Mouse (Mus musculus): Measurements from ENCODE around the gene Camk1. TPM values are rescaled to one million over a fixed set of nuclear protein-coding genes. Genes with fewer than 3 reads are reported as not detected.

The Camk1 gene
- total and polyA plus RNA-seq, 3 experiments: 0.20 to 5.3 (median 1.4) TPM

DNA sequence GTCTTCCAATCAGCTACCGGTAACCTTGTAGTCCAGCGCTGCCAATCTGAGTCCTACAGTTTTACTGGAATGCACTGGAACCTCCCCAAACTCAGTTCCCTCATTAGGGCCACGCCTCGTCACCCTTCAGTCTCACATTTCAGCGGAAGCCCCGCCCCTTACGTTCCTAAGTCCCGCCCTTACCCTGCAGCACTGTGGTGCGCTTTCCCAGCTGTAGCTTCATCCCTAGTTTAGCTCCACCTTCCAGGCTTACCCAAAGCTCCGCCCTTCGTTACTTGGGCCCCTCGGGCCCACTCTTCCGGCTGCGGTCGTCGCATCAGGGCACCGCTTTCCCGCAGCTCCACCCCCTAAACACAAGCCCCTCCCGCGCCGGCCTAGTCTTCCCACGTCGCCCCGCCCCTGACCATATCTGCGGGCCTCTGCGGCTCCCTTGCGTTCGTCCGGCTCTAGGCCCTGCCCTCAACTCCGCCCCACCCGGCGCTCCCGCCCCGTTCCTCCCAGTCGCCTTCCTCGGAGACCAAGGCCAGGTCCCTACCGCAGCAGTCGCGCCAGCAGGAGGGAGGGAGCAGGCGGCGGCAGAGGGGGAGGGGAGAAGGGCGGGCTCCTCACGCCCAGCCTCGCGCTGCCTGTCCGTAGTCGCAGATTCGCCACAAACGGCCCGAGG, 37.3 kb downstream of the Camk1 start:
- H3K9me3 ChIP-seq (replicated peaks; ENCODE audit: low read length): no peaks in the 10 kb centered on the region
- H3K27ac ChIP-seq (ENCODE audit: insufficient read depth, low read depth): peak overlapping the region; percentile 77
- H3K36me3 ChIP-seq (replicated peaks in 1 of 2; ENCODE audit: control insufficient read depth in 1 of 2, insufficient read depth in 1 of 2, low read length in 1 of 2): peaks cover 13 to 21% of the 10 kb centered on the region in 2 experiments
- no peaks in the 10 kb centered on the region for H3K27me3 ChIP-seq (replicated peaks)
- TF ChIP-seq MEF2A (IDR thresholded peaks at IDR 0.05; ENCODE audit: borderline replicate concordance, low read depth, low read length) (no peak), JUND (conservative IDR thresholded peaks at IDR 0.05; ENCODE audit: low read depth, low read length) (no peak), BHLHE40 (IDR thresholded peaks at IDR 0.05; ENCODE audit: low read depth, low read length) (0 out of 2 replicates have a peak, but pooled peaks have one; percentile 19), USF1 (IDR thresholded peaks at IDR 0.05; ENCODE audit: low read depth, low read length) (no peak), ETS1 (conservative IDR thresholded peaks at IDR 0.05; ENCODE audit: low read depth, low read length) (0 out of 2 replicates have a peak, but pooled peaks have one; percentile 14), CHD2 (IDR thresholded peaks at IDR 0.05; ENCODE audit: low read length) (peak; percentile 92), TBP (conservative IDR thresholded peaks at IDR 0.05; ENCODE audit: low read depth, low read length) (peak; percentile 67; the same call in 1 of the 2 replicates), MXI1 (IDR thresholded peaks at IDR 0.05; ENCODE audit: low read depth, low read length) (peak; percentile 16; the same call in 1 of the 2 replicates), SIN3A (IDR thresholded peaks at IDR 0.05; ENCODE audit: low read length) (peak; percentile 46; the same call in 1 of the 2 replicates), MAZ (IDR thresholded peaks at IDR 0.05; ENCODE audit: low read depth, low read length) (peak; percentile 84), ELF1 (IDR thresholded peaks at IDR 0.05; ENCODE audit: low read depth, low read length) (peak; percentile 84), MYC (IDR thresholded peaks at IDR 0.05; ENCODE audit: low read depth, low read length) (peak; percentile 47; the same call in 1 of the 2 replicates), NELFE (IDR thresholded peaks at IDR 0.05; ENCODE audit: low read depth, low read length) (peak; percentile 29), ZNF384 (IDR thresholded peaks at IDR 0.05; ENCODE audit: low read depth, low read length) (no peak), ZMIZ1 (IDR thresholded peaks at IDR 0.05; ENCODE audit: low read depth, low read length) (peak; percentile 68), PAX5 (IDR thresholded peaks at IDR 0.05; ENCODE audit: low read length) (no peak), POLR2A (IDR thresholded peaks at IDR 0.05; ENCODE audit: low read depth, low read length) (peak; percentile 62), TCF12 (IDR thresholded peaks at IDR 0.05; ENCODE audit: low read depth, low read length) (peak; percentile 30; the same call in 1 of the 2 replicates)
- peak overlapping the region; percentile 91 to 98 (median 97) for H3K4me3 ChIP-seq (replicated peaks in 1 of 3; ENCODE audit: low read depth in 2 of 3, low read length in 2 of 3, poor library complexity in 1 of 3)
- H3K4me1 ChIP-seq (ENCODE audit: control insufficient read depth in 1 of 2, insufficient read depth in 2 of 2): peaks cover 10 to 37% of the 10 kb centered on the region in 2 experiments
- dilution Hi-C loops (cut with MboI; ENCODE audit: extremely low pct_ligation_motif_present, extremely low pct_unique_long_range_greater_than_20kb, low sequenced_read_pairs) (no loop called here), in situ Hi-C loops (cut with MboI; ENCODE audit: low pct_ligation_motif_present, low pct_unique_long_range_greater_than_20kb, low sequenced_read_pairs) (loop anchor here (10.0 to 25.0 kb wide), 2 partner anchors 262 to 594 kb away; partner anchors contain the start of gene Thumpd3)
- peaks cover 36% of the 10 kb centered on the region for H3K79me2 ChIP-seq (replicated peaks; ENCODE audit: control insufficient read depth, extremely low read depth, insufficient read depth, poor library complexity, severe bottlenecking)
- DNase-seq (ENCODE audit: extremely low read depth): peak; percentile 99
- H3K4me2 ChIP-seq (ENCODE audit: insufficient read depth, low read depth, poor library complexity, severe bottlenecking): peak overlapping the region; percentile 95
- H3K9ac ChIP-seq (ENCODE audit: insufficient read depth, low read depth): peak overlapping the region; percentile 90

DNA sequence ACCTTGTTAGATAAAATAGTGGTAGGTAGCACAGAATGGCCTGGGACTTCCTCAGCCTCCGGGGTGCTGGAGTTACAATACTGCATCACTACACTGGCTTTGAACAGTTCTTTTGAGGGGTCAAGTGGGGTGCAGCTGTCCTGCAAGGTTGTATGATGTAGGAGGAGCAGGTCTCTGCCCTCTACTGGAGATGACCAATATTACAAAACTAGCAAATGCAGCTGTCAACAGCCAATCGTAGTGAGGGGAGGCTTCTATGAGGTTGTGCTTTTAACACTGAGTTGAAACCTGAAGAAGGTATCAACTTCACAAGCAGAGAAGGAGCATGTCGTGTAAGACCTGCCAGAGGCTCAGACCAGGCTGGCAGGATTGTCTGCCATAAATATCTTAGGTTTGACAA, 41.5 kb downstream of the Camk1 start:
- H3K9me3 ChIP-seq (replicated peaks; ENCODE audit: low read length): no peaks in the 10 kb centered on the region
- no peaks in the 10 kb centered on the region for H3K36me3 ChIP-seq (replicated peaks in 1 of 2; ENCODE audit: control insufficient read depth in 1 of 2, insufficient read depth in 1 of 2, low read length in 1 of 2)
- dilution Hi-C loops (cut with MboI; ENCODE audit: extremely low pct_ligation_motif_present, extremely low pct_unique_long_range_greater_than_20kb, low sequenced_read_pairs): no loop called here
- H3K4me3 ChIP-seq (replicated peaks in 1 of 3; ENCODE audit: low read depth in 2 of 3, low read length in 2 of 3, poor library complexity in 1 of 3): no peak overlapping the region
- no peaks in the 10 kb centered on the region for H3K27me3 ChIP-seq (replicated peaks)
- no peak overlapping the region for H3K27ac ChIP-seq (ENCODE audit: insufficient read depth, low read depth)
- peak; percentile 56 for DNase-seq (ENCODE audit: extremely low read depth)
- peaks cover 1% of the 10 kb centered on the region for H3K79me2 ChIP-seq (replicated peaks; ENCODE audit: control insufficient read depth, extremely low read depth, insufficient read depth, poor library complexity, severe bottlenecking)
- in situ Hi-C loops (cut with MboI; ENCODE audit: low pct_ligation_motif_present, low pct_unique_long_range_greater_than_20kb, low sequenced_read_pairs): loop anchor here (5.0 to 25.0 kb wide), 3 partner anchors 130 to 590 kb away; partner anchors contain the start of gene Thumpd3
- H3K9ac ChIP-seq (ENCODE audit: insufficient read depth, low read depth): no peak overlapping the region
- TF ChIP-seq CHD1 (IDR thresholded peaks at IDR 0.05; ENCODE audit: low read depth, low read length): no peak
- no peak for TF ChIP-seq MAFK (IDR thresholded peaks at IDR 0.05; ENCODE audit: insufficient replicate concordance, low read length)
- TF ChIP-seq MAX (IDR thresholded peaks at IDR 0.05; ENCODE audit: low read length): no peak
- no peak for TF ChIP-seq RCOR1 (conservative IDR thresholded peaks at IDR 0.05; ENCODE audit: low read depth, low read length)
- TF ChIP-seq SMC3 (IDR thresholded peaks at IDR 0.05; ENCODE audit: low read depth, low read length): peak; percentile 74
- peak; percentile 58 for TF ChIP-seq RAD21 (IDR thresholded peaks at IDR 0.05; ENCODE audit: low read depth, low read length)
- TF ChIP-seq CTCF (conservative IDR thresholded peaks at IDR 0.05 in 1 of 2, IDR thresholded peaks at IDR 0.05 in 1 of 2; ENCODE audit: low read depth in 2 of 2, low read length in 2 of 2): peak; percentile 51 to 77; a peak in 3 of 4 replicates
- no peak for TF ChIP-seq ZKSCAN1 (IDR thresholded peaks at IDR 0.05; ENCODE audit: borderline replicate concordance, low read depth, low read length)
- no peak overlapping the region for H3K4me2 ChIP-seq (ENCODE audit: insufficient read depth, low read depth, poor library complexity, severe bottlenecking)
- H3K4me1 ChIP-seq (ENCODE audit: control insufficient read depth in 1 of 2, insufficient read depth in 2 of 2): peaks cover 0 to 25% of the 10 kb centered on the region in 2 experiments
